Mouse (Mus musculus) spleen, embryonic (tissue): Measurements from ENCODE around the gene Cwf19l2.
"Not testable (repeated sequence)": the region's sequence is repeated elsewhere in the genome, so short reads cannot be mapped to it uniquely, and the experiment has no call there.

Experiments
- CTCF ChIA-PET: fragments of 350-600 bp; sonication (Branson Sonifier 250); formaldehyde crosslinking; loops from one replicate; lab custom pipeline; 2022; lab: Charles Lee

Gene Cwf19l2

GRCm38 (mm10) chr9:3403251-3404208, at the start of gene Cwf19l2:
Gene Cwf19l2 (plus strand): TSS chr9:3403592.
- CTCF ChIA-PET = no interaction called here

- CTCF ChIA-PET = not testable (repeated sequence)
Measured at GRCm38 (mm10) chr9:3376323-3376722, 27.1 kb upstream of the Cwf19l2 start.

GRCm38 (mm10) chr9:3404372-3404771, 980 bp downstream of the Cwf19l2 start:
- CTCF ChIA-PET = no interaction called here

- CTCF ChIA-PET = not testable (repeated sequence)
Measured at GRCm38 (mm10) chr9:3439555-3440300, 36.3 kb downstream of the Cwf19l2 start.

GRCm38 (mm10) chr9:3471897-3472296, 68.5 kb downstream of the Cwf19l2 start:
- CTCF ChIA-PET = no interaction called here

GRCm38 (mm10) chr9:3518645-3519044, 115.3 kb downstream of the Cwf19l2 start:
- CTCF ChIA-PET = no interaction called here

- CTCF ChIA-PET = interaction anchor here (0.7 kb wide), 1 partner anchor 922 kb away, joined by 3 read pairs; no protein-coding TSS in a partner anchor
Measured at GRCm38 (mm10) chr9:3519178-3519577, 115.8 kb downstream of the Cwf19l2 start.

GRCm38 (mm10) chr9:3521031-3521430, 117.6 kb downstream of the Cwf19l2 start:
- CTCF ChIA-PET = no interaction called here
